Mouse (Mus musculus): ENCODE results near the gene Ints7.

- TF ChIP-seq POLR2A (IDR thresholded peaks at IDR 0.05; ENCODE audit: low read depth, low read length): no peak
- no peak for TF ChIP-seq CTCF (IDR thresholded peaks at IDR 0.05; ENCODE audit: borderline replicate concordance, insufficient read depth, low read length)
These were observed 64.7 kb downstream of the Ints7 start for GRCm38 (mm10) chr1:191640146-191640545.

Measured in embryonic fibroblast, embryonic 13.5 days (primary cell).